Mouse (Mus musculus) kidney, adult 9 months (tissue): ENCODE results near the gene Zmiz1.
A peak's percentile ranks its signal among the peaks of the same experiment; 100 is the strongest.

Experiments
- DNase-seq: peaks from one replicate; pipeline ENCODE4 v3.0.0; 2022

Gene Zmiz1

DNA sequence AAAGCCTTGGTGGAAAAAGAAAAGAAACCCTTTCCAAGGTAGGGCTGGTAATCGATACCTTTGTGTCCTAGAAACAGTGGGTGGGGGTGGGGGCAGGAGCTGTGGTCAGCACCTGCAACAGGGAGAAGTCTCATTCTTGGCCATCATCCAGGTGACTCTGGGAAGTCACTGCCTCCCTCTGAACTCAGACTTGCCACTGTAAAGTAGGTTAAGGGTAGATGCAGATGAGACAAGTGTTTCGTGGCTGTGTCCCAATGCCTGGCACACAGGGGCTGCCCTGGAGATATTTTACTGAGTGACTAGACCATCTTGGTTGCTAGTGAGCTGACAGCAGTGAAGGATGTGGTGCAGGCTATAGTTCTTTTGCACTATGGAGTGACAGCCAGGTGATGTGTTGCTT, 79.5 kb downstream of the Zmiz1 start:
- no peak for DNase-seq

- no peak for DNase-seq
These were observed 80.6 kb downstream of the Zmiz1 start for GRCm38 (mm10) chr14:25539493-25540116.

DNA sequence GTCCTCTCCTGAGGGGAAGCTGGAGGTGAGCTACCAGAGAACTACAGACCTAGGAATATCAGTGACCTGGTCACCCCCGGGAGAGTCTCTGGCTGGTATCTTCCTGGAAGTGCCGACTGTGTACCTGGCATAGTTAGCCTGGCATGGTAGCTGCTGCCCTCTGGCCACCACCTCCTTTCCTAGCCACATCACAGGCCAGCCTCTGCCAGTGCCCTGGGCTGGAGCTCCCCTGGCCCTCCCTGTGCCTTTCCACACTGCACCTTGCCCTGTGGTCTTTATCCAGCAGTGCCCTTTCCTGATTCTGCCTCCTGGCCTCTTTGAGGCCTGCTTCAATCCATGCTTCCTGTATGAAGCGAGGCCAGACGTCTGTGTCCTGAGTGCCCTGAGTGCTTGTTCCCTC, 81.2 kb downstream of the Zmiz1 start:
- peak; percentile 79 for DNase-seq

- no peak for DNase-seq
These were observed 82.2 kb downstream of the Zmiz1 start for GRCm38 (mm10) chr14:25541213-25541612.

DNA sequence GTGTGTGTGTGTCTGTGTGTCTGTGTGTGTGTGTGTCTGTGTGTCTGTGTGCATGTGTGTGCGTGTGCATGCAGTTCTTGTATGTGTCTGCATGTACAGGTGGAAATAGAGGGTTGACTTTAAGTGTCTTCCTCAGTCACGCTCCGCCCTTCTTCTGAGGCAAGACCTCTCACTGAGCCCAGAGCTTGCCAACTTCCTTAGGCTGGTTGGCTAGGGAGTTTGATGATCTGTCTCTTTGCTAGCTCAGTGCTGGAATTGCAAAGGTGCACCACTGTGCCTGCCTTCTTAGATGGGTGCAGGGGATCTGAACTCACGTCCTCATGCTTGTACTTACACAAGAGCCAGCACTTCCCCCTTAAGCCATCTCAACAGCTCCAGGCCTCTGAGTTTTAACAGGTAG, 84.1 kb downstream of the Zmiz1 start:
- no peak for DNase-seq

DNA sequence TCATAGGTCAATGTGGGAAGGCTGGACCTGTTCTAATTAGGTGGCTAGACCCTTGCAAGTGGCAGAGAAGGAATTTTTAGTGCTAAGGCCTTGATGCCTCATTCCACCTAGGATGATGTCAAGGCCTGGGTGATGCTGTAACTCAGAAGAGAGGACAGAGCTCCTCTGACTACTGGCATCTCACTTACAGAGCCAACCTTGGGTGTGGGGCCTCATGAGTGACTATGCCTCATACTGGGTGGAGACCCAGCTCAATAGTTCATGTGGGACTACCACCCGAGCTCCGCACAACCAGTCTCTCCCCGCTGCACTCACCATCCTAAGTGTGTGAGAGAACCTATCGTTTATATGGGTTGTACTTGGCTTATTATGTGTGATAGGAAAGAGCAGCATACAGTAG, 84.9 kb downstream of the Zmiz1 start:
- DNase-seq = no peak

- no peak for DNase-seq
These were observed 88.1 kb downstream of the Zmiz1 start for GRCm38 (mm10) chr14:25546852-25547621.

DNA sequence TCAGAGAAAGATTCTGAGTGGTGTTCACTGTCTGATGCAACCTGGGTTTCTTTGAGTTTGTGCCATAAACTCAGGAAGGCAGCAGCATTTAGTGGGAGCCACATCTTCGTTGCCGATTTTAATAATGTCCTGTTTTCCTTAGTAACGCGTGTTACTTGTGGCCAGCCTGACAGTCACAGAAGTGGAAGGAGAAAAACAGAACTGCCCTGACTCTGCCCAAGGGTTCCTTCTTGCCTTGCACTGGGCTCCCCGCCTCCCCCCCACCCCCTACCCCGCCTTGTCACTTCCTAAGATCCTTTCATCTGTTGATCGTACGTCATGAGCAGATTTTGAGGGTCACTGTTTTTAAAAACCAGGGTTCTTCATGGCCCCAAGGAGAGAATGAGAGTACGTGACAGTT, 88.9 kb downstream of the Zmiz1 start:
- DNase-seq = no peak

GRCm38 (mm10) chr14:25548650-25549049, 89.7 kb downstream of the Zmiz1 start:
- peak; percentile 80 for DNase-seq

- DNase-seq = no peak
These were observed 90.1 kb downstream of the Zmiz1 start for GRCm38 (mm10) chr14:25549125-25549524.

DNA sequence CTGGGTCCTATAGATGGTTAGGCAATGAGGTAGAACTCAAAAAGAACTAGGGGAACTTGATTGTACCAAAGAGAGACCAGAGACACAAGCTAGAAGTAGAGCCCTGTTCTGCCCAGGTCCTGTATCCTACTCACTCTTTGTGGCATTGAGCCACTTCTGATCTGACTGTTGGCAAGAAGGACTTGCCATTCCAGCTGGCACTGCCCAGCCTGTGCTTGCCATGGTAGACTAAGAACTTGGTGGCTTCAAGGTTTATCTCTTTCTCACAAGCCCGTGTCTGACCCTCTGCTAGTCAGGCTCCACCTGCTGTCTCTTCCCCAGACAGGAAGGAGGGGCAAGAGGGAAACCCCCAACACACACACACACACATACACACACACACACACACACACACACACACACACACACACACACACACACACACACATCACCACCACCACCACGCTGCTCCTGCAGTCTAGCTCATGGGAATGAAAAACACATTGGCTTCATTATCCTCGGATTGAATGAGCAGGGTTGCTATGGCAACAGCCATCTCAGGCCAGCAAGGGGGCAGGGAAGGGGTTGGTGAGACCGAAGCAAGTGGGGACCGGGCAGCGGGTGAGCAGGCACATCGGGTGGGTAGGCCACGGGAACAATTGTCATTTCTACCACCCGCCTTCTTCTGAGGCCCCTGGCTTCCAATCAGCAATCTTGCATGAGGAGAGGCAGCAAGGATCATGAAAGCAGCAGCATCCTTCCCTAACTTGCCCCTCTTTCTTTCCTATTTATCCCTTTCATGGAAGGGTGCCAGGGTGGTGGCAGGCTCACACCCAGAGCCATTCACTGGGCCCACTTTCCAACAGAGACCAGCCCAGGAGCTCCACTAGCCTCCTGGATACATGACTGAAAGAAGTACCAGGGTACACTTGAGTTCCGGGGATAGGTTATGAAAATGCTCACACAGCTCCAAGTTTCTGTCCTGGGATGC, 91.2 kb downstream of the Zmiz1 start:
- no peak for DNase-seq

DNA sequence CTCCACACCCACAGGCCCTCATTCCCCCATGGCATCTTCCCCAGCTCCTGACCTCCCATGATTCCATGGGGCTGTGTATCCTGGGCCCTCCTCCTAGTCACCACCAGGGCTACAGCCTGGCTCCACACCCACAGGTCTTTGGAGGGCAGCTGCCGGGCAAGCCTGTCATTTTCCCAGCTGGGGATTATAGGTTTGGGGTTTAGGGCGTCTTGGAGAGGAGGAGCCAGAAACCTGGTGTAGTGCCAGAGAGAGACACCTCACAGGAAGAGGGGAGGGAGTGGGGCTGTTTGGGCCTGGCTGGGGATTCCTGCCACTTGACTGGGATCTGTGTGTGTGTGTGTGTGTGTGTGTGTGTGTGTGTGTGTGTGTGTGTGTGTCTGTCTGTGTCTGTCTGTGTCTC, 92.7 kb downstream of the Zmiz1 start:
- DNase-seq = no peak

DNA sequence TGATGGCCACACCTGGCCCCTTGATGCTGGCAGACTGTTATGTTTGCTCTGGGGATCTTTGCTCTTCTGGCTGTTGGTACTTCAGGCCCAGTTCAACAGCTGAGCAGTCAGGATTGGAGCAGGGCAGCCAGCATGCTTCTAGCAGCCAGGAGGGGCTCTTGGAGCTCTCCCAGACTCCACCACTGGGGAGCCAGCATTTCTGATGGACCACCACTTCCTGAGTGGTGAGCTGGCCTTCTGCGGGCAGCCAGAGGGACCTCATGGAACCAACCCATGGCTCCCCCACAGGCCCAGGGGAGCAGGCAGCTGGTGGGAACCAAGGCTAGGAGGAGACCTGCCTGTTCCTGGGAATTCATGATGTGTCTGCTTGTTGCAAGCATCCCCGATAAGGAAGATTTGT, 94.4 kb downstream of the Zmiz1 start:
- no peak for DNase-seq

GRCm38 (mm10) chr14:25554781-25555180, 95.8 kb downstream of the Zmiz1 start:
- no peak for DNase-seq

GRCm38 (mm10) chr14:25555291-25555781, 96.4 kb downstream of the Zmiz1 start:
- DNase-seq = no peak

DNA sequence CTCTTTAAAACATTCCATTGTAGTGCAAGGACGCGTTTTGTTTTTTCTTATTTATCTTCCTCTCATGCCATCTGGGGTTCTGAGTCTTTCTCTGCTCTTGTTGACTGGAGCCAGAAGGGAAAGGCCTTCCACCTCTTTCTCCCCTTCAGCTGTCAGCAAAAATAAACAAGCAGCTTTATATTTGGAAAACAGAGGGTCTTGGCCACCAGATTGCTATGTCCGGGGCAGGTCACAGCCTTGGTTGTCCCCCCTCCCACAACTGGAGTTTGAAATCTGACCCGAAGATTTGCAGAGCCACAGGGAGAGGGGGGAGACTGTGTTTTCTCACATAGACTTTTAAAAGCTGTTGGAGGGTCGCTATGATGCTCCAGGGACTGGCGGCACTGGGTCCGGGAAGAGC, 96.9 kb downstream of the Zmiz1 start:
- no peak for DNase-seq

DNA sequence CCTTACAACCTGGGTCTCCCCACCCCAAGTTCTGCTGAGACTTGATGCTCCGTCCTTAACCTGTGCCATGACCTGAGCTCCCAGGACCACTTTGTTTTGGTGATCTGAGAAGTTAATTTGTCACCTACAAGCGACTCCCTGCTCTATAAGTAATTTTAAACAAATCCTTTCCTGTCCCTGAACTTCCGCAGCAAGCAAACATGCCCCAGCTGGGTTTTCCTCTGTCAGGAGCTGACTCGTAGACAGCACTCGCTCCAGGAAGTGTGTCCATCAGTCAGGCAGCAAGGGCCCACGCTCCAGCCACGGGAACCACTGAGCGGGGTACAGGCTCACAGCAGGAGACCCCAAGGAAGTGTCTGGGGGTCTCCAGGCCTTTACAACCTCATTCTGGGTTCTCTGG, 98.0 kb downstream of the Zmiz1 start:
- no peak for DNase-seq

DNA sequence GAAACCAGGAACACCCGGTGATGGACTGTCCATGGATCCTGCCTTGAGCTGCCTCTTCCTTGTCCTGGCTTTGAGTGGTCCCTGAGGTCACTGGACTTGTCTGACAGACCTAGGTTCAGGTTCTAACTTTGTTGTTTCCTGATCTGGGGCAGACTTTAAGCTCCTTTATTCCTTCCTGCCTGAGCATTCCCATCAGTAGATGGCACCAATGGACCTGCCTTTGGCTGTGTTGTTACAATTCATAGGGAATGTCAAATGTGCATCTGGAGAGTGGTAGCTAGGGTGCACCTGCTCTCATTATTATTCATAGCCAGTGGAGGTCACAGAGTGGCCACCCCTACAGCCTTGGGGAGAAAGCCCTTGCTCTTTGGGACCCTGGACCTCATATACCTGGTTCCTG, 99.5 kb downstream of the Zmiz1 start:
- no peak for DNase-seq

- DNase-seq = no peak
These were observed 100.9 kb downstream of the Zmiz1 start for GRCm38 (mm10) chr14:25559907-25560306.

DNA sequence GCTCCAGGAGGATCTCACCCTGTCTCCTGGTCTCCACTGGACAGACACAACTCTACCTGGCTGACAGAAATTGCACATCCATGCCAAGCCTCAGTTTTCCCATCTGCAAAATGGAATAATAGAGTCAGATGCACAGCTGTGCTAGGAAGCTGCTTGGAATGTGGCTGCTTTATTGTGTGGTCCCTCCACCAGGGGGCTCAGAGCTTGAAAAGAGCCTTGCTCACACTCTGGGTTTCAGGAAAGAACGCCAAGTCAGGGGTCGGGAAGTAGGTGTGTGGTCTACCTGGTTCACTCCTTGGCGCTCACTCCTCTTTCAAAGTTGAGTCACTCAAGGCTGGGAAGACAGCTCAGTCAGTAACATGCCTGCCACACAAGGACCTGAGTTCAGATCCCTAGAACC, 101.9 kb downstream of the Zmiz1 start:
- DNase-seq = no peak

DNA sequence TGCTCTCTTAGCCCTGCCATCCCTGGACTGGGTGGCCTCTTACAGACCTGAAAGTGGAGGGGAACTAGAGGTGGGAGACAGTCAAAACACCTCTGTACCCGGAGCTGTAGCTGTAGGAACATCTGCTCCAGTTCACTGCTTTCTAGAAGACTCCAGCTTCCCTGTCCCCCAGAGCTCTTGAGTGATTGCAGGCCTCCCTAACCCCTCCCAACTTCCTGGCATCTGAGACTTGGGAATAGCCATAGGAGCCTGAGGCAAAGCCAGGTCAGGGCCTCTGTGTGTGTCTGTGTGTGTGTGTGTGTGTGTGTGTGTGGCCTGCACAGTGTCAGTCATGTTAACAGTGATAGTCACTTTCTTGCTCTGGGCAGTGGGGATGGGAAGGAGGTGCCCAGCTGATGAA, 102.7 kb downstream of the Zmiz1 start:
- no peak for DNase-seq

- DNase-seq = no peak
These were observed 103.5 kb downstream of the Zmiz1 start for GRCm38 (mm10) chr14:25562447-25562846.

DNA sequence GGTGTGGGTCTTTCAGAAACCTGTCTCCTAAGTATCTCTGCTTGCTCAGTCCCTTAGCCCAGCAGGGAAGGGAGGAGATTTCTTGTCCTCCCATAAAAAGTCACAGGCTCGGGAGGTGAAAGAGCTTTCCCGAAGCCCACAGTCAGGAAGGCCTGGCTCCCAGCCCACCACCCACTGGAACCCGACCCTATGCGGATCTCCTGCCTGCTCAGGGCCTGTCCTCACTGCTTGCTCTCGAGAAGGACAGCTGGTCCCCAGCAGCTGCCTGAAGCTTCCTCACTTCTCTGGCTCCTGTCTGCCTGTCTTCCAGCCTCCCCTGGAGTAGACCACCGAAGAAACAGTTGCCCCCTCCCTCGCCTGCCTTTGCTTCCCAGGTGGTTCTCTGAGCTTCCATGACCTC, 103.9 kb downstream of the Zmiz1 start:
- no peak for DNase-seq
